Mouse (Mus musculus) cerebellum, adult 11-12 months (tissue): ENCODE results near the gene Fam136a.
"Not testable (repeated sequence)": the region's sequence is repeated elsewhere in the genome, so short reads cannot be mapped to it uniquely, and the experiment has no call there.

Source experiments
- DNase-seq: peaks from one replicate; pipeline ENCODE4 v3.0.0; 2022

The Fam136a gene

GRCm38 (mm10) chr6:86365371-86366124 lies at the start of gene Fam136a:
Gene Fam136a, plus strand, starts transcription at chr6:86365646.
- peak; percentile 92 for DNase-seq

- DNase-seq = no peak
Measured at GRCm38 (mm10) chr6:86317066-86317465, 48.4 kb upstream of the Fam136a start.

- peak; percentile 11 for DNase-seq
Measured at GRCm38 (mm10) chr6:86318855-86319254, 46.6 kb upstream of the Fam136a start.

DNA sequence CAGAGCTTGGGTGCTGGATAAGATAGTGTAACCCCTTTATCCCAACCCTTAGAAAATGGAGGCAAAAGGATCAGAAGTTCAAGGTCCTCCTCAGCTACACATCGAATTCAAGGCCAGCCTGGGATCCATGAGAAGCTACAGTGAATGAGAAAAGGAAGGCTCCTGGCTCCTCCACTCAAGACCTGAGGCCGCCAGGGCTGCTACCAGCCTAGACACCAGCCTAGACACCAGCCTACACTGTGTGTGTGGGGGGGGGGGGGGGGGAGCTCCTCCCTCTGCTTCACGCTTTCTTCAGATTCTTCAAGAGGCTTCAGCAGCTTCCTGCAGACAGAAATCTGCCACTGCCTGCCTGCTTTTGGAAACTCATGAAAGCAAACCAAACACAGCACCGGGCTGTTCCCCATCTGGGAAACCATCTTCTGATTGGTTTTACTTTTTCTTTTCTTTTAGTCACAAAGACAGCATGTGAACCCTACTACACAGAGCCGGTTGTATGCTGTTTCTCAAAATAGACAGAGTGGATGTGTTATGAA lies 43.3 kb upstream of the Fam136a start:
- no peak for DNase-seq

DNA sequence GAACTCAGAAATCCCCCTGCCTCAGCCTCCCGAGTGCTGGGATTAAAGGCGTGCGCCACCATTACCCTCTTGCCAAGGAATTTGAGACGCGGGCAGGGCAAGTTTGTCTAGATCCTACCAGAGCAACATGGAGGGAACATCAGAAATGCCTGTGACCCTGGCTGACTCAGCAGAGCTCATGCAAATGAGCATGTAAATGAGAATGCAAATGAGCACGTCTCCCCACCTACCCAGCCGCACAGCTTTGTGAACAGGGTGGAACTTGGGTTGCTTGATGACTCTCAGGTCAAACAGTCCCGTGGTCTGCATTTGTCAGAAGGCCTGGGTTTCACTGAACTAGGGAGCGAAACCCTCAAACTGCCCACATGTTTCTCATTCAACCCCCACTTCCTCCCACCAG lies 42.5 kb upstream of the Fam136a start:
- DNase-seq = no peak

DNA sequence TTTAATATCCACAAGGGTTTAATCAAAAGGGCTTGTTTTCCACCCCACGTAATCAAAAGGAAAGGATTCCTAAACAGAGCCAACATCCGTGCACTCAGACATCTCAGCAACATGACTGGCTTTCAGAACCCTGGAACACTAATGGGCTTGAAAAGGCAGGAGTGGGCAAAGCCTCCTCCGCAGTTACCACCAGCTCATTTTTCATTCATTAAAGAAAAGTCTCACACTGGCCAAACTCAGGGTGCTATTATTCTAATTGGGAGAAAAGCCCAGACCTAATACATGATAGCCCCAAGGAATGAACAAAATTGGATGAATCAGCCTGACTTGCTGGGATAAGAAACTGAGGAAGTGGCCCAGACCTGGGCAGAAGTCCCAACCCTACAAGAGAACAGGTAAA lies 41.0 kb upstream of the Fam136a start:
- no peak for DNase-seq

DNA sequence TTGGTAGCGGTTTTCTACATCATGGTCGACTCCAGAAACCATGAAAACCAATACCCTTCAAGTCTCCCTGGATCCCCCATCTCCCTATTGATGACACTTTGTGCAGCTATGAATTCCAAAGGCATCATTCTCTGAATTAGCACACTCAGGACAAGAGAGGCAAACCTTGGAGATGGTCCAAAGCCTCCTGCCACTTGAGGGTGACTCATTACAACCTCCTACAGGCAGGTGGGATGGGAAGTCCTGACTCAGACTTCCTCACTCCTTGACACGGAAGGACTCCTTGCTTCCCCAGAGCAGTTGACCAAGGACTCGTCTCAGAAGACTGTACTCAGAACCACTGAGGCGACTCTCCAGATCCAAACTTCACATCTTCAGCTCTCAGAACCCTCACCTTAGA lies 39.8 kb upstream of the Fam136a start:
- no peak for DNase-seq

DNA sequence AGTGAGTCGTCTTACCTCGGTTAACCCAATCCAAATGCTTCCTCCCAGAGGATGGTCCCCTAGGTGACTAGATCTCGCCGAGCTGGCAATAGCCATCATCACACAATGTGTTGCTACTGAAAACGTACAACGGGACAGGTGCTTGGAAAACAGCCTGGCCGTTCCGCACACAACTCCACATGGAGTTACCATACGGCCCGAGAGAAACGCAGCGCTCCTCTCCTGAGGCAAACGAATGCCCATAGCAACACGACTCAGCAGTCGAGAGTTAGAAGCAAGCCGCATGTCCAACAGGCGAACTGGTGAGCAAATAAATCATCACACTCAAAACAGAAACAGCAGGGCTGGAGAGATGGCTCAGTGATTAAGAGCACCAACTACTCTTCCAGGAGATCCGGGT lies 38.6 kb upstream of the Fam136a start:
- DNase-seq = no peak

DNA sequence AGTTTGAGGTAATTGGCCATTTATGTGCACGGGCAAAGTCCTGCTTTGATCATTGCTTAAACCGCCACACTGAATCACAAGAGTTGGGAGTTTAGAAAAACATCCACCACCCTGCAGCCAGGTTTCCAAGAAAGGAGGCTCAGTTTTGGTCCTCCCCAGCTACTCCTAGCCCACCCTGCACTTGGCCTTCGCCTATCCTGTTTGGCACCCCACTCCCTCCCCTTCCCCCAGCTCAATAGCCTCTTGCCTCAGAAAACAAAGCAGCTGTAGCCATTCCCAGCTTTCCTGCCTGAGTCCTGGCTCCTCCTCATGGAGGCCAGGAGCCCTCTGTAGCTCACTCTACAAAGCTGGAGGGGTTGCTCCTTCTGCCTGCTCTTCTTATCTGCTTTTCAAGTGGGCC lies 37.1 kb upstream of the Fam136a start:
- no peak for DNase-seq

DNA sequence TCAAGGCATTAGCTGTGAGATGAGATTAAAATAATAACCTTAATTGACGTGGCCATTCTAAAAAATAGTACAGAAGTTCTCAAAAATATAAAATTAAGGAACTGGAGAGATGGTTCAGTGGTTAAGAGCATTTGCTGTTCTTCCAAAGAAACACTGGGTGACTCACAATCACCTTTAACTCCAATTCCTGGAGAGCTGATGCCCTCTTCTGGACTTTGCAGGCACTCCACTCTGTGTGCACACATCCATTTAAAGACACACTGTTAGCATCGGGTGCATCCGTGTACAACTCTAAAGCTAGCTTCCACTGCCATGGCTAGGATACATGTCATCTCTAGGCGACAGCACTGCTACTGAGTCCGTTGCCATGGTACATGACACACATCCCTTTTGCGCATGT lies 35.5 kb upstream of the Fam136a start:
- DNase-seq = no peak

DNA sequence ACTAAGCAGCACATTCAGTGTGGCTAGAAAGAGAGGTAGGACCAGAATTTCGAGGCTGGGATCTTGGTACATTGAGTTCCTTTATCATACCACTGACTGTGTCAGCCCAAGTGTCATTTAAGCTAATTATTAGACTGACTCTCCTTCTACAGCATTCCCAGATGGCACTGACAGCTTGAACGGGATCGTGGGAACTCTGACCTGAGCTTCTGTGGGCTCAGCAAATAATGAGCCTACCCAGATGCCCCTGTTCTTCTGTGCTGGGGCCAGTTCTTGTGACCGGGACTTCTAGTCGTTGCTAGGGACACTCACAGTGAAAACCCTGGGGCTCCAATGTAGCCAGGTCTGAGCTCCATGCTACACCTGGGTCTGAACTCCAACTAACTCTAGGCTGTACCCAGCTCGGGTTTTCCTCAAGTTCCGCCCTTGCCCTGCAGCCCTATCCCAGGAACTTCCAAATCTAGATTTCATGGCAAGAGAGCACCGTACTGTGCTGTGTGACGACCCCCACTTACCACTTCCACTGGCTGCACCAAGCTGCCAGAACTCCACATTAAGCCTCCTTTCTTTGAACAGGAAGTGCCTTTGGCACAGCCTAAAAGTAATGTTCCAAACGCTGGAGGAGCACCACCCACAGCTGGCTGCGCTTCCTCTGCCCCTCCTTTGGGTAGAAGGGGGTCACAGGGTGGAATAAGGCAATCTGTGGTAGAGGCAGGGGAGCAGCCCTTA lies 30.2 kb upstream of the Fam136a start:
- no peak for DNase-seq

GRCm38 (mm10) chr6:86335860-86336259 lies 29.6 kb upstream of the Fam136a start:
- DNase-seq = no peak

DNA sequence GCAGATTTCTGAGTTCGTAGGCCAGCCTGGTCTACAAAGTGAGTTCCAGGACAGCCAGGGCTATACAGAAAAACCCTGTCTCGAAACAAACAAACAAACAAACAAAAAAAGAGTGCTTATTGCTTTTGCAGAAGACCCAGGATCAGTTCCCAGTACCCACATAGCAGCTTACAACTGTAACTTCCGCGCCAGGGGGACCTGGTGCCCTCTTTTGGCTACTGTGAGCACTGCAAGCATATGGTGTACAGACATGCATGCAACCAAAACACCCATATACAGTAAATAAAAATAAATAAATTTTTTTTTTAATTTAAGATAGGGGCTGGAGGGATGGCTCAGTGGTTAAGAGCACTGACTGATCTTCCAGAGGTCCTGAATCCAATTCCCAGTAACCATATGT lies 29.1 kb upstream of the Fam136a start:
- DNase-seq = not testable (repeated sequence)

GRCm38 (mm10) chr6:86343656-86344055 lies 21.8 kb upstream of the Fam136a start:
- DNase-seq = no peak

- no peak for DNase-seq
Measured at GRCm38 (mm10) chr6:86346063-86346462, 19.4 kb upstream of the Fam136a start.

DNA sequence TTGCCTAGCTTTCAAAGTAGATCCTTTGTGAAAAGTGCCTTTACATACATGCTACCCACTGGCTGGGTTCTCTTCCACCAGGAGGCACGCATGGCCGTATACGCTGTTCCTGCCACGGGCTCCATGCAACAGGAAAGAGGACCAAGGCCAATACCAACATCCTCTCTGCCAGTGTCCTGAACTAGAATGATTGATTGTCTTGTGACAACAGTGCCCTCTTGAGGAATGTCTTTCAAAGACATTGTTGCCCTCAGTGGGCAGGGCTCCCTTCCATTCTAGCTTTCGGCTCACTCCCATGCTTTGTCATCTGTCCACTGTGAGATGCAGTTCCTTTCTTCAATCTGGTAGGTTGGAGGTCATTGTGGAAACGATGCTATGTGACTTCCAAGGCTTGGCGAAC lies 16.2 kb upstream of the Fam136a start:
- no peak for DNase-seq

DNA sequence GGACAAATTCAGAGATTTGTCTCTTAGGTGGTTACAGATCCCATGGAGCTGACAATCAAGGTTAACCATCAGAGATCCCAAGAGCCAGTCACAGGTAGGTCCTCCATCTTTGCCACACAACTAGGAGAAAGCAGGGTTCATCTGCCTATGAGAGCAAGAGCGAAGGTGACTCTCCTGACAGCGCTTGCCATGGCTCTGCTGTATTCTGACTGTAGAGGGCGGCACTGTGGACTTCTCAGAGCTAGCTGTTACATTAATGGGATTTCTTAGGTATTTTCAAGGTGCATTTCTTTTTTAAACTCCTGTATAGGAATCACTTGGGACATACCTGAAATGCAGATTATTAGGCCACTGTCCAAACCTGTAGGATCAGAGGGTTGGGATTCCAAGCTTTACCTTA lies 10.5 kb upstream of the Fam136a start:
- DNase-seq = no peak

- DNase-seq = no peak
Measured at GRCm38 (mm10) chr6:86356956-86357355, 8.5 kb upstream of the Fam136a start.

DNA sequence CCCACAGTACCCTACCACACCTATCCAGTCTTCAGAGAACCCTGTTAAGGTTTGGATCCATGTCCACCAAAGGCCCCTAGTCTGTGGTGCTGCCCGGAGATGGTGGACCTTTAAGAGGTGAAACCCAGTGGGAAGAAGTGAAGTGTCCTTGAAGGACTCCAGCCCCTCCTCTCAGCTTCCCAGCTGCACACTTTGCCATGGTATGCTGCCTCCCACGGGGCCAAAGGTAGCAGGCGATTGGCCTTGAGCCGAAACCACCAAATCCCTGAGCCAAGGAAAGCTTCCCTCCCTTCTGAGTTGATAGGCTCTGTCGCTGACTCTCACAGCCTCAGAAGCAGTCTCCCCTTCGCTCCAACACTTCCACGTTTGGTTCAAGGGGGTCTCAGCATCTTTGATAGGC lies 4.8 kb upstream of the Fam136a start:
- DNase-seq = no peak

DNA sequence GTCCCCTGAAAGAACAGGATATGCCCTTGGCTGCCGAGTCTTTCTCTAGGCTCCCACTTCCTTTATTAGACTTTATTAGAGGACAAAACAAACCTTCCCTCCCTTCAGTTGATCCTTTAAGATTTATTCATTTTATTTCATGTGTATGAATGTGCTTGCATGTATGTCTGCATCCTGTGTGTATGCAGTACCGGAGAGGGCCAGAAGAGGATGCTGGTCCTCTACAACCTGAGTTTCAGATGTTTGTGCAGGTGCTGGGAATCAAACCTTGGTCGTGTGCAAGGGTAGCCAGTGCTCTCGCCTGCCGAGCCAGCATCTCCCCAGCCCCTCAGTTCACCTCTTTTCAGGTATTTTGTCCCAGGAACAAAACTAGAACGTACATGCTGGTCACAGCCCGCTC lies 4.1 kb upstream of the Fam136a start:
- DNase-seq = no peak

GRCm38 (mm10) chr6:86364442-86365141 lies 854 bp upstream of the Fam136a start:
- peak; percentile 81 for DNase-seq

- peak; percentile 77 for DNase-seq
Measured at GRCm38 (mm10) chr6:86366125-86366852, 843 bp downstream of the Fam136a start.

DNA sequence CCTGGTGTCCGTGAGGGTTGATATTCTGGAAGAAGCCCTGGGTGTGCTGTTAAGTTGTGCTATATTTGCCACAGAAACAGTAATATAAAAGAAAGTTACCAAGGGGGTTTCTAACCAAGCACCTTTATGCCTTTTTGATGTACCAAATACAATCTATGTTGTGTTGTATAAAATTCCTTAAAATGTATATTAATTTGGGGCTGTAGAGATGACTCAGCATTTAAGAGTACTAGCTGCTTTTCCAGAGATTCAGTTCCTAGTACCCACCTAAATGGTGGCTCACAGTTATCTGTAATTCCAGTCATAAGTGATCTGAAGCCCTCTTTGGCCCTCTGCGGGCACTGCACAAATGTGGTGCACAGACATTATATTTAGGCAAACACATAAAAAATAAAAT lies 1.4 kb downstream of the Fam136a start:
- DNase-seq = no peak
